Mouse (Mus musculus) forebrain, embryonic 14.5 days (tissue): Measurements from ENCODE around the gene Arel1. TPM values are rescaled to one million over a fixed set of nuclear protein-coding genes. Genes with fewer than 3 reads are reported as not detected.

Experiments
- ATAC-seq: fragments of 200-750 bp; cut with Nextera tagmentation; 2 replicates; pipeline ENCODE4 v1.8.0; 2017; ENCODE audit warnings: mild to moderate bottlenecking, moderate library complexity
- DNase-seq: peaks from one replicate; pipeline ENCODE4 v3.0.0-alpha.2; 2015; ENCODE audit warnings: low spot score
- H3K27ac ChIP-seq: fragments of 300-500 bp; sonication (generic); 2 replicates; pipeline ENCODE4 v1.5.1; 2014; ENCODE audit warnings: low read depth, mild to moderate bottlenecking, control low read depth, low read length, moderate library complexity
- H3K27me3 ChIP-seq: fragments of 300-500 bp; sonication (generic); replicated peaks from 2 replicates; pipeline ENCODE4 v1.6.1; 2014; ENCODE audit warnings: low read length, control low read depth, mixed read lengths; ENCODE audit not compliant: control insufficient read depth, insufficient read depth
- H3K36me3 ChIP-seq: fragments of 300-500 bp; sonication (generic); 2 replicates; pipeline ENCODE4 v1.6.1; 2014; ENCODE audit warnings: low read length, control low read depth; ENCODE audit not compliant: control insufficient read depth, insufficient read depth
- H3K4me1 ChIP-seq: fragments of 300-500 bp; sonication (generic); 2 replicates; pipeline ENCODE4 v1.6.1; 2014; ENCODE audit warnings: antibody characterized with exemption, low read length, control low read depth; ENCODE audit not compliant: control insufficient read depth, insufficient read depth
- H3K4me2 ChIP-seq: fragments of 300-500 bp; sonication (generic); 2 replicates; pipeline ENCODE4 v1.6.1; 2014; ENCODE audit warnings: mild to moderate bottlenecking, control low read depth, low read length
- H3K4me3 ChIP-seq: fragments of 300-500 bp; sonication (generic); 2 replicates; pipeline ENCODE4 v1.5.1; 2014; ENCODE audit warnings: low read depth, low read length, control low read depth
- H3K9ac ChIP-seq: fragments of 300-500 bp; sonication (generic); 2 replicates; pipeline ENCODE4 v1.6.1; 2014; ENCODE audit warnings: mild to moderate bottlenecking, low read length, control low read depth, moderate library complexity
- H3K9me3 ChIP-seq: fragments of 300-500 bp; sonication (generic); replicated peaks from 2 replicates; pipeline ENCODE4 v1.6.1; 2016; ENCODE audit warnings: low read length, control low read depth, mixed read lengths; ENCODE audit not compliant: control insufficient read depth
- WGBS: fragments of 180-500 bp; shearing (Covaris S2); extraction: QIAGEN DNeasy Blood & Tissue Kit; methylation state at CpG from one replicate; pipeline ENCODE4 v1.1.7; 2014; 5-methylcytosine and 5-hydroxymethylcytosine counted together
- polyA plus RNA-seq: library from polyadenylated mRNA; unstranded; fragments of >200 nt; fragmentation: Nextera tagmentation; extraction: Ambion mirVana; gene quantifications from 2 replicates; pipeline ENCODE4 v1.2.1, GENCODE M21; 2014

The Arel1 gene
- polyA plus RNA-seq, 1 experiment from 2014 or later: 31.4 TPM

DNA sequence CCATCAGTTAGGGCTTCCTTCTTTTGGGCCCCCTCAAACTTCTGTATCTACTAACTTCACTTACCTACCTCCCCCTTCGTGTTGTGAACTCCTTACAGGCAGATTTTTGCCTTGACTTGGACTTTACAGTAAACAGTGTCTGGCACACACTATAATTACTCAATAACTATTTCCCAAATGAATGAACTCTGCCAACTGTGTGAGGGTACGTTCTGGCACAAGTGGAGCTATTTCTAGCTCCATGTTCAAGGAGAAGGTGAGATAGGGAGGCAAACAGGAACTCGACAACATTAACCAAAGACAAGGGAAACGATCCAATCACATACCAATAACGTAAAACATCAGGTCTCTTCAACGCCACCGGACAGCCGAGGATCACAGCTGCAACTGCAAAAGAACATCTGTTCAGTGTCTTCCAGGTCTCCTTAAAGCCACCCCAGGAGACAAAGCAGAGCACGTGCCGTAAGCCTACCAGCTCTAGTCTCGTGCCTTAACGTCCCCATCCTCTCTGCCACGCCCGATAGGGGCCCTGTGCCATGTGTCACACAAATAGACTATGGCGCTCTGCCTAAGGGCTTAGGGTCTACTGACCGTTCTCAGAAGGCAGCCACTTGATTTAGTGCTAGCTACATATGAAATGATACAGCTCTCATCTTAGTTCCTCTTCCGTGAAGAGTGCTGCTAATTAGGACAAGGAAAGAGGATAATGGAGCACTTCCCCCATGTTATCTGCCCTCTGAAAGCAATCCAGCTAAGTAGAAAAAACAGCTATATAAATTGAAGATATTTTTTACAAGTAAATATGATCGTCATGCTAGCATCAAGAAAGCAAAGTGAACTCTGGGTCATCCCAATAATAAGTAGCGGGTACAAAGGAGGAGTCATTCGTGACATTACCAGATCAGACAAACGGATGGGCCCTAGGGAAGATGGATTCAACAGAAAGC, 27.4 kb downstream of the Arel1 start:
- no peak overlapping the region for H3K27ac ChIP-seq
- H3K9ac ChIP-seq: no peak overlapping the region
- H3K27me3 ChIP-seq: no peaks in the 10 kb centered on the region
- no peak overlapping the region for H3K4me3 ChIP-seq
- DNase-seq (no peak), ATAC-seq (no peak)
- H3K36me3 ChIP-seq: peaks cover 62% of the 10 kb centered on the region
- no peaks in the 10 kb centered on the region for H3K9me3 ChIP-seq
- no peaks in the 10 kb centered on the region for H3K4me1 ChIP-seq
- no peak overlapping the region for H3K4me2 ChIP-seq
- 94% methylated on average over 21 of the region's 21 CpGs for WGBS

- DNase-seq (no peak), ATAC-seq (no peak)
- H3K27me3 ChIP-seq: no peaks in the 10 kb centered on the region
- 95% methylated on average over 13 of the region's 13 CpGs for WGBS
- no peak overlapping the region for H3K4me3 ChIP-seq
- H3K27ac ChIP-seq: no peak overlapping the region
- peaks cover 56% of the 10 kb centered on the region for H3K36me3 ChIP-seq
- no peak overlapping the region for H3K9ac ChIP-seq
- no peak overlapping the region for H3K4me2 ChIP-seq
- H3K9me3 ChIP-seq: no peaks in the 10 kb centered on the region
- H3K4me1 ChIP-seq: no peaks in the 10 kb centered on the region
Observed at GRCm38 (mm10) chr12:84941717-84942116, 29.0 kb downstream of the Arel1 start.

- Histone ChIP-seq H3K9me3 (no peaks in the 10 kb centered on the region), H3K9ac (no peak overlapping the region), H3K4me2 (no peak overlapping the region), H3K36me3 (peaks cover 57% of the 10 kb centered on the region), H3K4me3 (no peak overlapping the region), H3K4me1 (no peaks in the 10 kb centered on the region), H3K27me3 (no peaks in the 10 kb centered on the region), H3K27ac (no peak overlapping the region)
- DNase-seq (no peak), ATAC-seq (no peak)
- 95% methylated on average over 7 of the region's 7 CpGs for WGBS
Observed at GRCm38 (mm10) chr12:84940343-84940742, 30.4 kb downstream of the Arel1 start.

DNA sequence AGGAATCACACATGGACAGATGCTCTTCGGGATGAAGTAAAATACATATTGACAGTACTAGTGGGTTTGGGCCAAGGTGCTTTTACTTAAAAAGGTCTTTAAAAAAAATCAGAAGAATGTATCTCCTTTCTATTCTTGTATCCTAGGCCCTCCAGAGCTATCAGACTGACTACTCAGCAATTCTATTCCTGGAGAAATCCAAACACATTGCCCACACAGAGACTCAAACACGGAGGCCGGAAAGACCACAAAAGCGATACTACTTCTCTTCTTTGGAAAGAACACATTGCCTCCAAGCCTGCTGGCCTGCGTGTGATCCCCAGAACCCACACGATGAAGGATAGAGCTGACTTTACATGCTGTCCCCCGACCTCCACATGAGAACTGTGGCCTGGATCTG, 31.6 kb downstream of the Arel1 start:
- Histone ChIP-seq H3K9ac (no peak overlapping the region), H3K27me3 (no peaks in the 10 kb centered on the region), H3K9me3 (no peaks in the 10 kb centered on the region), H3K27ac (no peak overlapping the region), H3K4me1 (no peaks in the 10 kb centered on the region), H3K4me3 (no peak overlapping the region), H3K36me3 (peaks cover 65% of the 10 kb centered on the region), H3K4me2 (no peak overlapping the region)
- 93% methylated on average over 7 of the region's 7 CpGs for WGBS
- ATAC-seq (no peak), DNase-seq (no peak)

DNA sequence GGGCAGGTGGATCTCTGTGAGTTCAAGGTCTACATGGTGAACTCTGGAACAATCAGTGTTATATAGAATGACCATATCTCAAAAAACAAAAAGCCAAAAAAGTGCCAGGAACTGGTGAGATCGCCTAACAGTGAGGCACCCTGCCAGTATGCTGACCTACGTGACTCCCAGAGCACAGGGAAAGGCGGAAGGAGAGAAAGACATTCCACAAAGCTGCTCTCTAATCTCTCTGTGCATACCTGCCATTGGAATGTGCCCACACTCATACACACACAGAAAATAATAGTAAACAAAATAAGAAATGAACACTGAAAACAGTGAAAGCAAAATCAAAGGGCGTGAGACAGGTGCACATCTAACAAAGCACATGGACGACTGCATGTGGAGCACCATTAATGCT, 35.4 kb downstream of the Arel1 start:
- no peak for ATAC-seq
- no peaks in the 10 kb centered on the region for H3K4me1 ChIP-seq
- WGBS: 82% methylated on average over 5 of the region's 5 CpGs
- H3K9ac ChIP-seq: no peak overlapping the region
- no peak overlapping the region for H3K4me2 ChIP-seq
- H3K9me3 ChIP-seq: no peaks in the 10 kb centered on the region
- H3K36me3 ChIP-seq: peaks cover 62% of the 10 kb centered on the region
- no peaks in the 10 kb centered on the region for H3K27me3 ChIP-seq
- no peak overlapping the region for H3K4me3 ChIP-seq
- no peak overlapping the region for H3K27ac ChIP-seq
- DNase-seq: no peak

GRCm38 (mm10) chr12:84932210-84932609, 38.5 kb downstream of the Arel1 start:
- DNase-seq: no peak
- Histone ChIP-seq H3K4me3 (no peak overlapping the region), H3K27ac (no peak overlapping the region), H3K4me1 (no peaks in the 10 kb centered on the region), H3K27me3 (no peaks in the 10 kb centered on the region), H3K36me3 (peaks cover 69% of the 10 kb centered on the region), H3K9me3 (no peaks in the 10 kb centered on the region), H3K9ac (no peak overlapping the region), H3K4me2 (no peak overlapping the region)
- no peak for ATAC-seq
- WGBS: 95% methylated on average over 6 of the region's 6 CpGs

DNA sequence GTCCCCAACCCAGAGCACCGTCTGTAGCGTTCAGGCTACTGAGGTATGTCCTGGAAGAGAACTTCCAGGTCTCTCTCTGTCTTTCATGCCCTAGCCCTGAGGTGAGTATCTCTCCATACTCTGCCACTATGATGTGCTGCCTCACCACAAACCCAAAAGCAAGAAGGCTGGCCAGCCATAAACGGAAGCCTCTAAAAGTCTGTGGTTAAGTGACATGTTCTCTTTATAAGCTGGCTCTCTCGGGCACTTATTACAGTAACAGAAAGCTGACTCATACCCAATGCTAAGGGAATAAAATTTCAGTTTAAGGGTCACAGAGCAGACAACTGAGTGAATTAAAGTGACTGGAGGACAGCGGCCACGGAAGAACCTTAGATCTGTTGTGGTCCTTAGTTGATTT, 44.2 kb downstream of the Arel1 start:
- Histone ChIP-seq H3K27ac (no peak overlapping the region), H3K4me2 (no peak overlapping the region), H3K36me3 (peaks cover 84% of the 10 kb centered on the region), H3K9me3 (no peaks in the 10 kb centered on the region), H3K9ac (no peak overlapping the region), H3K4me1 (no peaks in the 10 kb centered on the region), H3K4me3 (no peak overlapping the region), H3K27me3 (no peaks in the 10 kb centered on the region)
- 90% methylated on average over 6 of the region's 6 CpGs for WGBS
- ATAC-seq (no peak), DNase-seq (no peak)

DNA sequence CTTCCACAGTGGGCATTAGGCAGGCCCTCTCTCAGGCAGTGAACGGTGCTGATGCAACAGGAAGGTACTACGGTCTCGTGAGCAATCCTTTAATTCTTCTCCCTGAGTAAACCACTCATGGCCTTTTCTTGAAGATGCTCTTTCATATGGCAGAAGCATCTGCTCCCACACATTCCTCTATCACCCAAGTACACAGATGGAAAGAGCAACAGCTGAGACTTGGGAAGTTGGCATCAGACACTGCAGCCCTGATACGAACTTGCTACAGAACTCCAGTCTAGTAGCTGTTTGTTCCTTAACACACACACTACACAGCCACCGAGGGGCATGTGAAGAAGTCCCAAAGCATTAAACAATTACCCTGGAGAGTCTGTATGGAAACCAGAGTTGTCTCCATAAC, 46.4 kb downstream of the Arel1 start:
- Histone ChIP-seq H3K9ac (no peak overlapping the region), H3K27me3 (no peaks in the 10 kb centered on the region), H3K4me3 (no peak overlapping the region), H3K9me3 (no peaks in the 10 kb centered on the region), H3K36me3 (peaks cover 83% of the 10 kb centered on the region), H3K4me2 (no peak overlapping the region), H3K4me1 (no peaks in the 10 kb centered on the region), H3K27ac (no peak overlapping the region)
- WGBS: 84% methylated on average over 5 of the region's 5 CpGs
- ATAC-seq (no peak), DNase-seq (no peak)

DNA sequence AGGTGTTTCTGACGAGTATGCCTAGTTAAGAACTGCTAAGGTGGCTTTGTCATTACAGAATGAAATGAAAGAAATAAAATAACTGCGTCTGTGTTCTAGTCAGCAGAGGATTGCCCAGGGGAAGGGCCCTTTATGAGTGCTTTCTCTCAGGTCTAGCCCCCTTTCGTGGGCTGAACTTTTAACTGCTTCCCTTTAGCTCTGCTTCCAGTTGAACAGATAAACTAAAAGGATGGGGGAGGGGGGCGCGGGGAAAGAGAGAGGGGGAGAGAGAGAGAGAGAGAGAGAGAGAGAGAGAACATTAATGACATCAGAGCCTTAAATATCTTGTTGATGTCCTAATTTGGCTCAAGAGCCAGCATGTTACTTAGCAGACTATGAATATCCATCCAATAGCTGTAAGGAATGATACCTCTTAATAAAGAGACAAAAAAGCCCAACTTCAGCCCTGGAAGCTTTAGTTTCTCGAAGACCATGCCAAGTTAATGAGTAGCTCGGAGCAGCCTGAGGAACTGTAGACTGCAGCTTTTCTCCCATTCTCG, 48.8 kb downstream of the Arel1 start:
- H3K9me3 ChIP-seq: no peaks in the 10 kb centered on the region
- no peak overlapping the region for H3K4me3 ChIP-seq
- peak overlapping the region; percentile 27; the same call in 1 of the 2 replicates for H3K27ac ChIP-seq
- H3K4me1 ChIP-seq: no peaks in the 10 kb centered on the region
- H3K36me3 ChIP-seq: peaks cover 83% of the 10 kb centered on the region
- WGBS: 18% methylated on average over 8 of the region's 8 CpGs
- no peaks in the 10 kb centered on the region for H3K27me3 ChIP-seq
- H3K4me2 ChIP-seq: no peak overlapping the region
- no peak overlapping the region for H3K9ac ChIP-seq
- DNase-seq (peak; percentile 42), ATAC-seq (no peak)
